Mouse (Mus musculus) small intestine, adult 2 months (tissue): ENCODE results near the gene Rcc1. TPM values are rescaled to one million over a fixed set of nuclear protein-coding genes. Genes with fewer than 3 reads are reported as not detected.
A peak's percentile ranks its signal among the peaks of the same experiment; 100 is the strongest.

ENCODE experiments used
- H3K27ac ChIP-seq: fragments of 200-500 bp; 2 replicates; pipeline ENCODE4 v1.5.1; 2012; ENCODE audit warnings: low read depth, low read length, control low read depth, inconsistent platforms; ENCODE audit not compliant: insufficient read depth
- H3K27me3 ChIP-seq: fragments of 200-500 bp; 2 replicates; pipeline ENCODE4 v1.6.1; 2012; ENCODE audit warnings: mild to moderate bottlenecking, moderate library complexity, low read length, inconsistent platforms; ENCODE audit not compliant: control insufficient read depth, insufficient read depth
- H3K36me3 ChIP-seq: fragments of 200-500 bp; 2 replicates; pipeline ENCODE4 v1.6.1; 2012; ENCODE audit warnings: mild to moderate bottlenecking, low read length, control low read depth, inconsistent platforms; ENCODE audit not compliant: control insufficient read depth, insufficient read depth
- H3K4me1 ChIP-seq: fragments of 200-500 bp; 2 replicates; pipeline ENCODE4 v1.6.1; 2012; ENCODE audit warnings: low read length, inconsistent platforms, mixed read lengths; ENCODE audit not compliant: control insufficient read depth, insufficient read depth, insufficient read length
- H3K4me3 ChIP-seq: fragments of 200-500 bp; 2 replicates; pipeline ENCODE4 v1.5.1; 2012; ENCODE audit warnings: low read depth, mild to moderate bottlenecking, control low read depth, inconsistent platforms, low read length, moderate library complexity
- CTCF ChIP-seq: fragments of 200-500 bp; IDR thresholded peaks from 2 replicates; pipeline ENCODE4 v1.5.1; 2012; ENCODE audit warnings: low read depth, mild to moderate bottlenecking, control low read depth, inconsistent platforms, low read length, moderate library complexity, mixed read lengths; ENCODE audit not compliant: insufficient replicate concordance, insufficient read length; ENCODE audit errors: extremely low read depth
- POLR2A ChIP-seq: fragments of 200-500 bp; IDR thresholded peaks from 2 replicates; pipeline ENCODE4 v1.6.1; 2012; ENCODE audit warnings: low read depth, mild to moderate bottlenecking, control low read depth, inconsistent platforms, low read length, moderate library complexity
- WGBS: fragments of 180-500 bp; shearing (Covaris S2); methylation state at CpG from one replicate; pipeline ENCODE4 v1.1.7; 2018; 5-methylcytosine and 5-hydroxymethylcytosine counted together
- polyA plus RNA-seq: library from polyadenylated mRNA; depleted of rRNA; stranded (reverse); fragments of >200 nt; gene quantifications from 2 replicates; pipeline ENCODE4 v1.2.3, GENCODE M21; 2012

The Rcc1 gene
- polyA plus RNA-seq, 1 experiment = 9.6 TPM

GRCm38 (mm10) chr4:132346661-132347060, 6.7 kb downstream of the Rcc1 start:
- Histone ChIP-seq H3K4me3 (no peak overlapping the region), H3K4me1 (peaks cover 12% of the 10 kb centered on the region; the same call in 1 of the 2 replicates), H3K27ac (peak overlapping the region; percentile 94), H3K27me3 (no peaks in the 10 kb centered on the region), H3K36me3 (peaks cover 8% of the 10 kb centered on the region)
- WGBS = 20% methylated on average over 3 of the region's 3 CpGs
- TF ChIP-seq POLR2A = no peak
- TF ChIP-seq CTCF = no peak; the same call in 1 of the 2 replicates

GRCm38 (mm10) chr4:132346261-132346660, 7.1 kb downstream of the Rcc1 start:
- Histone ChIP-seq H3K4me3 (no peak overlapping the region), H3K27me3 (no peaks in the 10 kb centered on the region), H3K27ac (peak overlapping the region; percentile 94), H3K4me1 (peaks cover 12% of the 10 kb centered on the region; the same call in 1 of the 2 replicates), H3K36me3 (peaks cover 7% of the 10 kb centered on the region)
- TF ChIP-seq POLR2A = no peak
- TF ChIP-seq CTCF = no peak
- WGBS = 21% methylated on average over 4 of the region's 4 CpGs

GRCm38 (mm10) chr4:132345843-132346212, 7.6 kb downstream of the Rcc1 start:
- TF ChIP-seq CTCF = no peak
- no peak for TF ChIP-seq POLR2A
- Histone ChIP-seq H3K27me3 (no peaks in the 10 kb centered on the region), H3K4me3 (no peak overlapping the region), H3K4me1 (peaks cover 12% of the 10 kb centered on the region; the same call in 1 of the 2 replicates), H3K36me3 (peaks cover 5% of the 10 kb centered on the region; the same call in 1 of the 2 replicates), H3K27ac (peak overlapping the region; percentile 94)
- WGBS = 14% methylated on average over 5 of the region's 5 CpGs

GRCm38 (mm10) chr4:132345135-132345842, 8.1 kb downstream of the Rcc1 start:
- Histone ChIP-seq H3K27me3 (no peaks in the 10 kb centered on the region), H3K27ac (peak overlapping the region; percentile 94), H3K36me3 (peaks cover 2% of the 10 kb centered on the region; the same call in 1 of the 2 replicates), H3K4me1 (peaks cover 12% of the 10 kb centered on the region; the same call in 1 of the 2 replicates), H3K4me3 (peak overlapping the region; percentile 91)
- peak; percentile 93 for TF ChIP-seq CTCF
- peak; percentile 62 for TF ChIP-seq POLR2A
- 1% methylated on average over 83 of the region's 83 CpGs for WGBS

- Histone ChIP-seq H3K27ac (peak overlapping the region; percentile 7; the same call in 1 of the 2 replicates), H3K4me3 (peak overlapping the region; percentile 91), H3K27me3 (no peaks in the 10 kb centered on the region), H3K36me3 (peaks cover 2% of the 10 kb centered on the region), H3K4me1 (peaks cover 12% of the 10 kb centered on the region; the same call in 1 of the 2 replicates)
- WGBS = 2% methylated on average over 13 of the region's 13 CpGs
- TF ChIP-seq CTCF = no peak
- TF ChIP-seq POLR2A = no peak
Observed at GRCm38 (mm10) chr4:132344403-132345134, 8.8 kb downstream of the Rcc1 start.

DNA sequence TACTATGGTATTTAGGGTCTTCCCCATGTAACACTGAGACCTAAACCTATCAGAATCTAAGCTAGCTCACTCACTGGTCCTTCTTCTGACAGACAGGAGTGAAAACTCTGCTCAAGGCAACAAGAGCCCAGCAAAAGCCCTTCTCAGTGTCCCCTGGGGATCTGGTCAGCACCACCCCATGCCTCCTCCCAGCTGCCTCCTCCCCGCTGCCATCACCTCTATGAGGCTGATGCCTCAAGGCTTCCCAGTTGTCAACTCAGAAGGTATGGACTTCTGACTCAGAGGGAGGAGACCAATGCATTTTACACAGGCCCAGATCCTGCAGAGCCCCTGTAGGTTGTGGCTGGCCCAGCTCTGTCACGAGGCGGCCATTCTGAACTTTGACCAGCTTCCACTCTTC, 12.0 kb downstream of the Rcc1 start:
- H3K4me1 ChIP-seq = peaks cover 11% of the 10 kb centered on the region; the same call in 1 of the 2 replicates
- H3K4me3 ChIP-seq = no peak overlapping the region
- peaks cover 13% of the 10 kb centered on the region for H3K36me3 ChIP-seq
- H3K27ac ChIP-seq = no peak overlapping the region
- WGBS = 61% methylated on average over 3 of the region's 3 CpGs
- H3K27me3 ChIP-seq = no peaks in the 10 kb centered on the region
- TF ChIP-seq POLR2A = no peak
- TF ChIP-seq CTCF = no peak

DNA sequence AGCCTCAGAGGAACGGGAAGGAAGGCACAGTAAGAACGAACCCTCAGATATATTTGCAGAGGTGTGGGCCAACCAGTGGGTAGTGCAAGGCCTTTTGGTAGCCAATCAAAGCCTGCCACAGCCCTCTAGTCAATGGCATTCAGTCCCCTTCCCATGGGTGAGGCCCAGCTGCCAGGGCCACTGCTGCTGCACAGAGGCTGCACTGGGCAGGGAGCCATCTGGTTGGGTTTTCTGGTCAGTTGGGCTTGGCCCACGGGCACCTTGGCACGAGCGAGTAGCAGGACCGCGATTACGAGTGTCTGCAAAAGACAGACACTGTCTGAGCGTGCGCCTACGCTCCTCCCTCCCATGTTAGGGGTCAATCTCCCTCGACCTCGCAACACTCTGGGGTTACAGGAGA, 14.5 kb downstream of the Rcc1 start:
- WGBS = 91% methylated on average over 13 of the region's 13 CpGs
- Histone ChIP-seq H3K27ac (no peak overlapping the region), H3K36me3 (peaks cover 35% of the 10 kb centered on the region), H3K4me1 (peaks cover 3% of the 10 kb centered on the region; the same call in 1 of the 2 replicates), H3K4me3 (no peak overlapping the region), H3K27me3 (no peaks in the 10 kb centered on the region)
- no peak for TF ChIP-seq POLR2A
- no peak for TF ChIP-seq CTCF
